Mouse (Mus musculus) forebrain, embryonic 10.5 days (tissue): Measurements from ENCODE around the gene Bnipl. TPM values are rescaled to one million over a fixed set of nuclear protein-coding genes. Genes with fewer than 3 reads are reported as not detected.

ENCODE experiments used
- DNase-seq: peaks from one replicate; pipeline ENCODE4 v3.0.0-alpha.2; 2017; ENCODE audit warnings: low spot score; ENCODE audit errors: extremely low spot score
- H3K27ac ChIP-seq: fragments of 300-500 bp; sonication (generic); 2 replicates; pipeline ENCODE4 v1.5.1; 2016; ENCODE audit warnings: mild to moderate bottlenecking
- H3K27me3 ChIP-seq: fragments of 300-500 bp; sonication (generic); 2 replicates; pipeline ENCODE4 v1.6.1; 2016; ENCODE audit warnings: mild to moderate bottlenecking; ENCODE audit not compliant: poor library complexity, severe bottlenecking
- H3K36me3 ChIP-seq: fragments of 300-500 bp; sonication (generic); replicated peaks from 2 replicates; pipeline ENCODE4 v1.6.1; 2016; ENCODE audit warnings: mild to moderate bottlenecking, moderate library complexity
- H3K4me1 ChIP-seq: fragments of 300-500 bp; sonication (generic); 2 replicates; pipeline ENCODE4 v1.6.1; 2016
- H3K4me3 ChIP-seq: fragments of 300-500 bp; sonication (generic); 2 replicates; pipeline ENCODE4 v1.5.1; 2016; ENCODE audit warnings: mild to moderate bottlenecking, moderate library complexity
- H3K9me3 ChIP-seq: fragments of 300-500 bp; sonication (generic); 2 replicates; pipeline ENCODE4 v1.6.1; 2016; ENCODE audit warnings: mild to moderate bottlenecking, moderate library complexity
- WGBS: fragments of 180-500 bp; shearing (Covaris S2); methylation state at CpG from one replicate; pipeline ENCODE4 v1.1.7; 2016; 5-methylcytosine and 5-hydroxymethylcytosine counted together
- polyA plus RNA-seq: library from polyadenylated mRNA; unstranded; fragments of >200 nt; fragmentation: Nextera tagmentation; extraction: Ambion mirVana; gene quantifications from 2 replicates; pipeline ENCODE4 v1.2.1, GENCODE M21; 2016

The Bnipl gene
- polyA plus RNA-seq, 1 experiment from 2014 or later = 0.38 TPM

DNA sequence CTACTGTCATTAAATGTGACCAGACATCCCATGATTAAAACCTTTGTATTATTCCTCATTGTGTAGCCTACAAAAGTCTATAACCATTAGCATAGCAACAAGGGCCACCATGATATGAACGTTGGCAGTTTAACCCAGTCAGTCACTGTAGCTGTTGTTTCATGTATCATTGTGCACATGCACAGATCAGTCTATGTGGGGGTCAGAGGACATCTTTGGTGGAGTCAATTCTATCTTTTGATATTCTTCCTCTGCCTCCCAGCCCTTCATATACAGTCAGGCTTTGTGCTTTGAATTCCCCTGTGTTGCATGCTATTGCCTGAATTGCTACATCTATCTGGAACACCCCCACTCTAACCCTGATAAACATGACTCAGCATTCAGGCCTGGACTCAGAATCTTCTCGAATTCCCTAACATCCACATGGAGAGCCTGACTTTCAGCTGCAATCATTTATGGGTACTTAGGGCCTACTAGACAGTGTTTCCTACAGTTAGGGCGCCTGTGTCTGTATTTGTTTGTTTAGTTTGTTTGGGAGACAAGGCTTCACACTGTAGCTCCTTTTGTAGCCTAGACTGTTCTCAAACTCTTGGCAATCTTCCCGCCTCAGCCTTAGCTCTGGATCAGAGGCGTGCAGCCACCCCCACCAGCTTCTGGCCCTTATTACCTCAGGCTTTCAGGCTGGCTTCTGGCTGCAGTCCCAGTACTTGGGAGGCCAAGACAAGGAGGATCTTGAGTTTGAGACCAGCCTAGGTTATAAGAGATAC is 4.3 kb downstream of the Bnipl start:
- Histone ChIP-seq H3K27me3 (no peaks in the 10 kb centered on the region; the same call in 1 of the 2 replicates), H3K4me1 (no peaks in the 10 kb centered on the region), H3K27ac (no peak overlapping the region), H3K36me3 (peaks cover 10% of the 10 kb centered on the region), H3K9me3 (no peaks in the 10 kb centered on the region), H3K4me3 (no peak overlapping the region)
- WGBS = 88% methylated on average over 5 of the region's 5 CpGs
- DNase-seq = no peak

DNA sequence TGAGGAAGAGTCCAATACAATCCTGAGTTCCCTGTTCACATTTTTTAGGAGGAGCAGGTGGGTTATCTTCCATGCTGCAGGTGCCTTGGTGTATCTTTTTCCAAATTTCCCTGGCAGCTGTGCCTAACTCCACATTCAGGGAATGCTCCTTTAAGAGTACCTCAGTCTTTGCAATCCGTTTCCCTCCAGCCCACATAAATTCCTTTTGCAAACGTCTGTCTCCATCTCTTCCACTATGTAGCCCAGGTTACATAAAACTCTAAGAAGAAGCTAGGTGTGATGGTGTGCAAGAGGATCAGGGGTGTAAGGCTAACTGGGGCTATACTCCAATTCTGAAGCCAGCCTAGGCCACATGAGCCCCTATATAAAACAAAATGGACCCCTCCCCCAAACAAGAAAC is 7.9 kb downstream of the Bnipl start:
- peaks cover 7% of the 10 kb centered on the region for H3K4me1 ChIP-seq
- peaks cover 23% of the 10 kb centered on the region for H3K36me3 ChIP-seq
- no peak overlapping the region for H3K27ac ChIP-seq
- H3K9me3 ChIP-seq = 0 out of 2 replicates have a peak, but pooled peaks cover under 1% of the 10 kb centered on the region
- H3K27me3 ChIP-seq = no peaks in the 10 kb centered on the region; the same call in 1 of the 2 replicates
- WGBS = 86% methylated on average over 2 of the region's 2 CpGs
- DNase-seq = no peak
- H3K4me3 ChIP-seq = no peak overlapping the region

DNA sequence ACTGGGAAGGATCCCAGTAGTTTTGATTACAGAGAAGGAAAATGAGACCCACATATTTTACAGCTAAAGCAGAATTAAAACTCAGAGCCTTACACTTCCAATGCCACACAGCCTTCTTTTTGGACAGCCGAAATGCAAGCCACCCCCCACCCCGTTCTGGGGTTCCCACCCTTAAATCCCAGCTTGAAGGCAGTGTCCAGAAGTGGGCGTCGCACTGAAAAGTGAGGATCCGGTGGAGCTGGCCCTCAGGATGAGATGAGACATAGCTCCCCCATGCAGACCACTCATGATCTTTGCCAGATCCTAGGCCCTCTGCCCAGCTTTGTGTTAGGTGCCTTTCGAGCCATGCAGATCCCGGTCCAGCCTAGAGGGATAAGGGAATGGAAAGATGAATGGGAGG is 9.5 kb downstream of the Bnipl start, which contains the start of gene Gm128:
Gene Gm128 (minus strand): TSS at position 101 of the 400 bp plus-strand sequence.
- peak within 1 kb of the TSS; percentile 56; the same call in 1 of the 2 replicates for H3K27ac ChIP-seq
- no peak for DNase-seq
- H3K9me3 ChIP-seq = 0 out of 2 replicates have a peak, but pooled peaks cover 3% of the 10 kb centered on the region
- 79% methylated on average over 7 of the region's 7 CpGs for WGBS
- peaks cover 37% of the 10 kb centered on the region for H3K36me3 ChIP-seq
- H3K4me1 ChIP-seq = peaks cover 7% of the 10 kb centered on the region
- no peaks in the 10 kb centered on the region; the same call in 1 of the 2 replicates for H3K27me3 ChIP-seq
- H3K4me3 ChIP-seq = 0 out of 2 replicates have a peak within 1 kb of the TSS, but pooled peaks have one; percentile 9

- peak overlapping the region; percentile 56; the same call in 1 of the 2 replicates for H3K27ac ChIP-seq
- H3K4me1 ChIP-seq = peaks cover 10% of the 10 kb centered on the region
- 0 out of 2 replicates have a peak, but pooled peaks cover 3% of the 10 kb centered on the region for H3K9me3 ChIP-seq
- peaks cover 43% of the 10 kb centered on the region for H3K36me3 ChIP-seq
- WGBS = 27% methylated on average over 17 of the region's 17 CpGs
- H3K27me3 ChIP-seq = no peaks in the 10 kb centered on the region; the same call in 1 of the 2 replicates
- DNase-seq = no peak
- 0 out of 2 replicates have a peak overlapping the region, but pooled peaks have one; percentile 9 for H3K4me3 ChIP-seq
Measured at GRCm38 (mm10) chr3:95240900-95241299, 10.1 kb downstream of the Bnipl start.

DNA sequence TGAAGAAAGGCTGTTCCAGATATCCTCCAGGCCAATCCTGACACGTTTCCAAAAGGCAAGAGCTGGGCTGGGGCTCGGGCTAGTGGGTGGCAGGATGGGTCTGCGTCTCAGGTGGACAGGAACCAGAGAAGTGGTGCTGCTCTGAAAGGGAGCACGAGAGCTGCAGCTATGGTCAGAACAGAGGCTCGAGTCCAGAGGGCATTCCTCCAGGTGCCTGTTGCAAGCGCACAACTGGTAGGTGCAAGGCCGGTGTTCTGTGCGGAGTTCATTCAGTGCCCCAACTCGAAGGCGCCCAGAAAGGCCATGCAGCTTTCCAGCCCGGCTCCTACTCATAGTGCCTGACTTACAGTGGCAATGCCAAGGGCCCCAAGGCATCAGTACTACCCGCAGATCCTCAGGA is 11.0 kb downstream of the Bnipl start:
- Histone ChIP-seq H3K9me3 (0 out of 2 replicates have a peak, but pooled peaks cover 3% of the 10 kb centered on the region), H3K4me3 (no peak overlapping the region), H3K27me3 (no peaks in the 10 kb centered on the region; the same call in 1 of the 2 replicates), H3K27ac (no peak overlapping the region), H3K4me1 (peaks cover 19% of the 10 kb centered on the region), H3K36me3 (peaks cover 44% of the 10 kb centered on the region)
- WGBS = 89% methylated on average over 12 of the region's 12 CpGs
- no peak for DNase-seq

GRCm38 (mm10) chr3:95239022-95239421 is 12.0 kb downstream of the Bnipl start:
- Histone ChIP-seq H3K4me1 (peaks cover 27% of the 10 kb centered on the region), H3K4me3 (no peak overlapping the region), H3K27ac (no peak overlapping the region), H3K27me3 (no peaks in the 10 kb centered on the region; the same call in 1 of the 2 replicates), H3K36me3 (peaks cover 53% of the 10 kb centered on the region), H3K9me3 (0 out of 2 replicates have a peak, but pooled peaks cover 3% of the 10 kb centered on the region)
- DNase-seq = no peak
- WGBS = 86% methylated on average over 6 of the region's 6 CpGs

GRCm38 (mm10) chr3:95237541-95238099 is 13.4 kb downstream of the Bnipl start:
- Histone ChIP-seq H3K4me3 (no peak overlapping the region), H3K27me3 (no peaks in the 10 kb centered on the region; the same call in 1 of the 2 replicates), H3K4me1 (peaks cover 27% of the 10 kb centered on the region), H3K27ac (no peak overlapping the region), H3K9me3 (0 out of 2 replicates have a peak, but pooled peaks cover 3% of the 10 kb centered on the region), H3K36me3 (peaks cover 67% of the 10 kb centered on the region)
- no peak for DNase-seq
- 92% methylated on average over 8 of the region's 8 CpGs for WGBS

- H3K27ac ChIP-seq = no peak overlapping the region
- H3K4me3 ChIP-seq = peak overlapping the region; percentile 10; the same call in 1 of the 2 replicates
- H3K9me3 ChIP-seq = 0 out of 2 replicates have a peak, but pooled peaks cover 3% of the 10 kb centered on the region
- no peaks in the 10 kb centered on the region for H3K27me3 ChIP-seq
- DNase-seq = no peak
- peaks cover 37% of the 10 kb centered on the region for H3K4me1 ChIP-seq
- peaks cover 84% of the 10 kb centered on the region for H3K36me3 ChIP-seq
- WGBS = 60% methylated on average over 23 of the region's 23 CpGs
Measured at GRCm38 (mm10) chr3:95235386-95236301, 15.3 kb downstream of the Bnipl start.

DNA sequence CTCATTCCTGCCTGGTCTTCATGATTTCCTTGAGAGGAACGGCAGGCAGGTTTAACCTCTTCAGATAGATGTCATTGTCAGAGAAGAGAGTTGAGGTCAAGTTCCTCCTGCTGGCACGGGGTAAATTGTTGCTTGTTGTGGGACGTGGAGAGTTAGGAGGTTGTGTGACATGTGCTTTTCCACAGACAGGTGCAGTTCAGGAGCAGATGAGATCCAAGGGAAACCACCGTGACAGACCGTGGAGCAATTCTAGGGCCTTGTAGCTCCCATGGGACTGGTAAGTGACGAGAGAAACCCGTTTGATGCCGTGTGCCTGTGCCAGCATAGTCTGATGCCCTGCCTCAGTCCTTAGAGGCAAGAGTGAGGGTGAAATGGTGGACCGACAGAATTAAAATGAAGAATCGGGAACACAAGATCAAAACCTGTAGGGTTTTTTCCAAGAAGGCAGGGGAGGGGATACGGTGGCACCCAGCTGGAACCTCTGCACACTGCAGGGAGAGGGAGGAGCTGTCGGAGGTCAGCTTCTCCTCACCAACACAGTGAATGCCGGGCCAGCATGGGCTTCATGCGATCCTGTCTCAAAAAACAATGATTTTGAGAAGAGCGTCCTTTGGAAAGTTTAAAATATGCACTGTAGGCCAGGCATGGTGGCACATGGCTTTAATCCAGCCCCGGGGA is 17.6 kb downstream of the Bnipl start:
- H3K9me3 ChIP-seq = 0 out of 2 replicates have a peak, but pooled peaks cover 3% of the 10 kb centered on the region
- H3K4me3 ChIP-seq = no peak overlapping the region
- peaks cover 74% of the 10 kb centered on the region for H3K36me3 ChIP-seq
- peaks cover 50% of the 10 kb centered on the region for H3K4me1 ChIP-seq
- no peak for DNase-seq
- H3K27me3 ChIP-seq = no peaks in the 10 kb centered on the region
- WGBS = 93% methylated on average over 16 of the region's 16 CpGs
- H3K27ac ChIP-seq = no peak overlapping the region

- Histone ChIP-seq H3K9me3 (no peaks in the 10 kb centered on the region), H3K4me1 (peaks cover 50% of the 10 kb centered on the region), H3K27ac (no peak overlapping the region), H3K27me3 (no peaks in the 10 kb centered on the region), H3K4me3 (no peak overlapping the region), H3K36me3 (peaks cover 67% of the 10 kb centered on the region)
- DNase-seq = no peak
- 91% methylated on average over 7 of the region's 7 CpGs for WGBS
Measured at GRCm38 (mm10) chr3:95232771-95233170, 18.2 kb downstream of the Bnipl start.

DNA sequence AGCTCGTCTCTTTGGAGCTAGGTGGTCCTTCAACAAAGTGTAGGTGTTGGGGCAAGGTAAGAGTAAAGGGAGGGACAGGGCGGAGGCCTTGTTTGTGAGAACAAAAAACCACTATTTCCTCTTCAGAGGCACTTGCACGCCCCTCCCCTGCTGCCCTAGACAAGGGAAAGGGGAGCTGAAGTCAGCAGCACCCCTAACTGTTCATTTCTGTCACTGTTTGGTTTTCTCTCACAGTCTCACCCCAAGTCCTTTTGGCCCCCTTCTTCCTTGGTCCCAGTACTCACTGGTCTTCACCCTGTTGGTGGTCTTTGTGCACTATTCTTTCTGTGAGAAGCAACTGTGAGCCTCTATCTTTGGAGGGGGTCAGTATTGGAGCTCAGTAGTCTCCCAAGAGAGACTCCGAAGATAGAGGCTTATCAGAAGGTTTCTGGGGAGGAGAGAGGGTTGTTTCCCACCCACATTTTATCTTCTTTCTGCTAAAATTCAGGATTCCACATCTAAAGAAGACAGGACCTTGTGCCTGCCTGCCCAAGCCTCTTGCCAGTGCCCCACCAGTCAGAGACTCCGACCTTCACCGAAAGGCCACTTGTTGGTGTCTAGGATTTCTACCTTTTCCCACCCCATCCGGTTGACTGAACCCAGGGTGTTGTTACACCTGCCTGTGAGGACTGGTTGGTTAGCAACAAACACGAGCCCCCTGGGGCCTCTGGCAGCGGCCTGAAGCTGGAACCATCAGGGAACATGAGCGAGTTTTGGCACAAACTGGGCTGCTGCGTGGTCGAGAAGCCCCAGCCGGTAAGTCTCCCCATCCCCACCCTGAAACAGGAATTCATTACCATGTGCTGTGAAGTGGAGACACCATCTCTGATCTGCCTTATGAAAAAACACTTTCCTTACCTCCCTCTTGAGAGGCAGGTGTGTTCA is 19.4 kb downstream of the Bnipl start, which contains the start of gene Mllt11:
Gene Mllt11 (minus strand): TSS at position 874 of the 924 bp plus-strand sequence.
- Histone ChIP-seq H3K27ac (peak within 1 kb of the TSS; percentile 98), H3K36me3 (peaks cover 57% of the 10 kb centered on the region)

More for the DNA sequence above, 19.4 kb downstream of the Bnipl start, which contains the start of gene Mllt11:
- DNase-seq = no peak
- Histone ChIP-seq H3K4me3 (peak within 1 kb of the TSS; percentile 93), H3K9me3 (no peaks in the 10 kb centered on the region), H3K4me1 (peaks cover 60% of the 10 kb centered on the region), H3K27me3 (no peaks in the 10 kb centered on the region)
- WGBS = 86% methylated on average over 13 of the region's 13 CpGs
